8 mouse cellular contexts compared by ENCODE assay signal in genomic region chr19:15985172-15985713, GRCm38 (mm10). TPM values are rescaled to one million over a fixed set of nuclear protein-coding genes. Genes with fewer than 3 reads are reported as not detected.
A peak's percentile ranks its signal among the peaks of the same experiment; 100 is the strongest.
DNase-seq lines count a peak whose midpoint lies in the region; ATAC-seq lines count a peak whose summit lies in the region.

No protein-coding gene starts in this region.

- H3K9me3 ChIP-seq in kidney, embryonic 16.5 days (ENCODE audit: low read length), result no peaks in the 10 kb centered on the region
- no peaks in the 10 kb centered on the region for H3K9me3 ChIP-seq in hindbrain, embryonic 15.5 days
- no peaks in the 10 kb centered on the region for H3K9me3 ChIP-seq in midbrain, embryonic 14.5 days (ENCODE audit: control insufficient read depth, low read length)

- peaks cover 17% of the 10 kb centered on the region for H3K4me1 ChIP-seq in kidney, embryonic 16.5 days (ENCODE audit: insufficient read depth, low read length)
- peaks cover 34% of the 10 kb centered on the region for H3K4me1 ChIP-seq in hindbrain, embryonic 15.5 days (replicated peaks)
- peaks cover 21% of the 10 kb centered on the region for H3K4me1 ChIP-seq in midbrain, embryonic 14.5 days (ENCODE audit: control insufficient read depth, insufficient read depth, low read length)

- H3K27me3 ChIP-seq in kidney, embryonic 16.5 days (ENCODE audit: insufficient read depth, low read length), result no peaks in the 10 kb centered on the region
- no peaks in the 10 kb centered on the region for H3K27me3 ChIP-seq in hindbrain, embryonic 15.5 days
- no peaks in the 10 kb centered on the region for H3K27me3 ChIP-seq in midbrain, embryonic 14.5 days (ENCODE audit: control insufficient read depth, insufficient read depth, low read length)

- peak overlapping the region; percentile 90 for H3K4me2 ChIP-seq in kidney, embryonic 16.5 days (replicated peaks; ENCODE audit: low read depth, low read length)
- peak overlapping the region; percentile 81 for H3K4me2 ChIP-seq in hindbrain, embryonic 15.5 days
- peak overlapping the region; percentile 75 for H3K4me2 ChIP-seq in midbrain, embryonic 14.5 days (ENCODE audit: low read length)

- H3K36me3 ChIP-seq in kidney, embryonic 16.5 days (ENCODE audit: insufficient read depth, low read length), result no peaks in the 10 kb centered on the region
- peaks cover 4% of the 10 kb centered on the region; the same call in 1 of the 2 replicates for H3K36me3 ChIP-seq in hindbrain, embryonic 15.5 days
- H3K36me3 ChIP-seq in midbrain, embryonic 14.5 days (ENCODE audit: control insufficient read depth, insufficient read depth, low read length), result peaks cover 3% of the 10 kb centered on the region; the same call in 1 of the 2 replicates

- 31% methylated on average over 10 of the region's 10 CpGs for WGBS in kidney, embryonic 16.5 days
- WGBS in hindbrain, embryonic 15.5 days, result 27% methylated on average over 10 of the region's 10 CpGs
- 31% methylated on average over 10 of the region's 10 CpGs for WGBS in midbrain, embryonic 14.5 days

- peak overlapping the region; percentile 33 for H3K9ac ChIP-seq in kidney, embryonic 16.5 days (replicated peaks; ENCODE audit: low read length)
- peak overlapping the region; percentile 72 for H3K9ac ChIP-seq in hindbrain, embryonic 15.5 days
- H3K9ac ChIP-seq in midbrain, embryonic 14.5 days (replicated peaks; ENCODE audit: low read length), result peak overlapping the region; percentile 91

- no peak overlapping the region for H3K27ac ChIP-seq in kidney, embryonic 16.5 days (ENCODE audit: low read length)
- peak overlapping the region; percentile 91 for H3K27ac ChIP-seq in hindbrain, embryonic 15.5 days (replicated peaks)
- peak overlapping the region; percentile 95 for H3K27ac ChIP-seq in midbrain, embryonic 14.5 days (replicated peaks; ENCODE audit: low read depth, low read length)

- no peak for ATAC-seq in kidney, embryonic 16.5 days (ENCODE audit: low FRiP score, low TSS enrichment)
- peak; percentile 10; the same call in 1 of the 2 replicates for ATAC-seq in common myeloid progenitor, adult 5-6 weeks (replicated peaks; ENCODE audit: low read depth, poor library complexity, severe bottlenecking)
- ATAC-seq in hindbrain, embryonic 15.5 days (ENCODE audit: low FRiP score, low read depth), result peak; percentile 19; the same call in 1 of the 2 replicates
- no peak for ATAC-seq in midbrain, embryonic 14.5 days (ENCODE audit: low FRiP score, low TSS enrichment)

- DNase-seq in kidney, adult 9 months, result no peak
- DNase-seq in midbrain, embryonic 14.5 days, result no peak
- DNase-seq in left cerebral cortex, adult 9 months (ENCODE audit: low spot score in 2 of 2), result no peak
- DNase-seq in left cerebral cortex, adult 8-10 months (ENCODE audit: low spot score in 2 of 2), result no peak
- no peak for DNase-seq in gastrocnemius, postnatal 14 days

- peak overlapping the region; percentile 79 for H3K4me3 ChIP-seq in kidney, embryonic 16.5 days (ENCODE audit: low read length)
- H3K4me3 ChIP-seq in hindbrain, embryonic 15.5 days, result peak overlapping the region; percentile 62
- peak overlapping the region; percentile 80 for H3K4me3 ChIP-seq in midbrain, embryonic 14.5 days (replicated peaks; ENCODE audit: low read depth, low read length)

- intact Hi-C loops in gastrocnemius, postnatal 14 days (cut with DNase I; ENCODE audit: low total_unique reads), result no loop called here

RNA-seq across cellular contexts. Expression of gene Cep78, which starts 0.5 kb away (rescaled TPM):
- 25.4 and 27.4 TPM in 2 replicates for polyA plus RNA-seq in kidney, embryonic 16.5 days (2015; fragmentation: Nextera tagmentation; extraction: Ambion mirVana)
- total RNA-seq in common myeloid progenitor, adult 5-6 weeks (2017), result 17.7 and 19.7 TPM in 2 replicates
- 28.9 and 29.0 TPM in 2 replicates for polyA plus RNA-seq in hindbrain, embryonic 15.5 days (2015; fragmentation: Nextera tagmentation; extraction: Ambion mirVana)
- 27.6 and 38.0 TPM in 2 replicates for polyA plus RNA-seq in midbrain, embryonic 14.5 days (2014; fragmentation: Nextera tagmentation; extraction: Ambion mirVana)
- total RNA-seq in left cerebral cortex, adult 8-10 months (2022), result 10 to 100 TPM in 2 of 4 experiments, 1 to 10 TPM in 2; 8.8 to 10.5 (median 9.8) TPM
- 1 to 10 TPM; 2.4 to 2.7 TPM for total RNA-seq in gastrocnemius, postnatal 14 days (2021)

RNA-seq across cellular contexts. Expression of gene Psat1, which starts 38.1 kb away (rescaled TPM):
- polyA plus RNA-seq in kidney, embryonic 16.5 days (2015; fragmentation: Nextera tagmentation; extraction: Ambion mirVana), result 86.9 and 88.6 TPM in 2 replicates
- 91.8 and 92.1 TPM in 2 replicates for total RNA-seq in common myeloid progenitor, adult 5-6 weeks (2017)
- polyA plus RNA-seq in hindbrain, embryonic 15.5 days (2015; fragmentation: Nextera tagmentation; extraction: Ambion mirVana), result 85.4 and 104 TPM in 2 replicates
- 104 and 137 TPM in 2 replicates for polyA plus RNA-seq in midbrain, embryonic 14.5 days (2014; fragmentation: Nextera tagmentation; extraction: Ambion mirVana)
- 100 to 1,000 TPM; 116 to 122 (median 118) TPM for total RNA-seq in left cerebral cortex, adult 8-10 months (2022)
- total RNA-seq in gastrocnemius, postnatal 14 days (2021), result 10 to 100 TPM in 1 of 2 experiments, 1 to 10 TPM in 1; 7.3 to 12.1 TPM

Comparison
In these comparisons a context has a peak if more than half of its experiments do, and no peak if none do; other contexts are left out.
1. ATAC-seq: peak in common myeloid progenitor, adult 5-6 weeks (single experiment) and hindbrain, embryonic 15.5 days (single experiment); none in kidney, embryonic 16.5 days (single experiment) and midbrain, embryonic 14.5 days (single experiment).
2. H3K9ac ChIP-seq: peak in every context shown above with its lines; median percentile 91 in midbrain, embryonic 14.5 days; 72 in hindbrain, embryonic 15.5 days; 33 in kidney, embryonic 16.5 days.
3. Peak in every context shown above with its lines, with median percentiles within 50 percentile points of each other: H3K4me2 ChIP-seq and H3K4me3 ChIP-seq.